8 mouse cellular contexts compared by ENCODE assay signal in the genomic region with DNA sequence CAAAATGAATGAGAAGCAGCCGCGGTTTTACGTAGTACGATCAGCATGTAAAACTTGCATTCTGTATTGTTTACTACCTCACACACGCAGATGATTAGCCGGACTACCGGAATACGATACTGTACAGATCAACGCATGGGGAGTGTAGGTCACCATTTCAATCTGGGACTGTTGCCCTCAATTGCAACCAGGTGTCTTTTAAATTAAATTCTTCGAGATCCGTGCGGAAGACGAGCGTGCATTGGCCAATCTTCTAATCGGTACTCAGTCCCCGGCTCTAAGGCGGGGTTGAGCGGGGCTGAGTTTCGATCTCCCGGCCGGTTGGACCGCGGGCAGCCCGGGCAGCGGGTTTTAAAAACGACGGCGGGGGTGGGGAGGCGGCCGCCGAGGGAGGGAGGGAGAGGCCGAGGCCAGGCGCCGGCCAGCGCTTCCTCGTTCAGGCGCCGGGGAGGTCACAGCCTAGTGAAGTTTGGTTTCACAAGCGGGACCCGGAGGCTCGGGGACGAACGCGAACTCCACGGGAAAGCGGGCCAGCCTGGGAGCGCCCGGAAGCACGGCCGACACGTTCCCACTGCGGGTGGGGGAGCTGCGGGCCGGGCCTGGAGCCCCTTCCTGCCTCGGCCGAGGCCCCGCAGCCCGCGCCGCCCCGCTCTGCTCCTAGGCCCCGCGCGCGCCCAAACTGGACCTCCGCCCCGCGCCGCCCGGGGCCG. TPM values are rescaled to one million over a fixed set of nuclear protein-coding genes. Genes with fewer than 3 reads are reported as not detected.
DNase-seq lines count a peak whose midpoint lies in the region; ATAC-seq lines count a peak whose summit lies in the region.

No protein-coding gene starts in this region.

- peak overlapping the region; percentile 78 for H3K4me3 ChIP-seq in forebrain, embryonic 15.5 days

- H3K36me3 ChIP-seq in forebrain, embryonic 15.5 days, result no peaks in the 10 kb centered on the region

- peak overlapping the region; percentile 49 for H3K4me2 ChIP-seq in forebrain, embryonic 15.5 days (replicated peaks)

- DNase-seq in MEL-GATA-1-ER (ENCODE audit: extremely low read depth, low read depth), result peak; percentile 67
- DNase-seq in cerebellum, adult 11-12 months, result peak; percentile 74
- peak; percentile 71 to 79 for DNase-seq in heart, postnatal 36 days
- peak; percentile 29 for DNase-seq in layer of hippocampus, adult 9-11 months
- peak; percentile 57 for DNase-seq in lung, postnatal 25 days (ENCODE audit: low spot score)
- peak; percentile 55 for DNase-seq in retina, embryonic 14.5 days (ENCODE audit: low spot score)
- DNase-seq in thymus, postnatal 25 days, result peak; percentile 69

- no peaks in the 10 kb centered on the region for H3K27me3 ChIP-seq in forebrain, embryonic 15.5 days

- no peaks in the 10 kb centered on the region for H3K9me3 ChIP-seq in forebrain, embryonic 15.5 days

- peak; percentile 51 for ATAC-seq in forebrain, embryonic 15.5 days (replicated peaks)

- WGBS in forebrain, embryonic 15.5 days, result under 1% methylated on average over 62 of the region's 71 CpGs

- H3K27ac ChIP-seq in forebrain, embryonic 15.5 days (replicated peaks), result peak overlapping the region; percentile 97

- H3K4me1 ChIP-seq in forebrain, embryonic 15.5 days, result peaks cover 22% of the 10 kb centered on the region

- peak overlapping the region; percentile 77 for H3K9ac ChIP-seq in forebrain, embryonic 15.5 days (replicated peaks)

- intact Hi-C loops in heart, postnatal 36 days (cut with DNase I), result loop anchor here (2.0 kb wide), 1 partner anchor 175 kb away; no protein-coding TSS in a partner anchor

RNA-seq across cellular contexts. Expression of gene Scaf11, which starts 0.7 kb away (rescaled TPM):
- 57.9 and 62.0 TPM in 2 replicates for polyA plus RNA-seq in forebrain, embryonic 15.5 days (2015; fragmentation: Nextera tagmentation; extraction: Ambion mirVana)
- total RNA-seq in heart, postnatal 36 days (2021), result 10 to 100 TPM; 47.0 to 54.8 TPM

Comparison
In these comparisons a context has a peak if more than half of its experiments do, and no peak if none do; other contexts are left out.
1. Peak in every context shown above with its lines: DNase-seq, ATAC-seq, H3K4me3 ChIP-seq and H3K27ac ChIP-seq.